Mouse (Mus musculus) bone marrow macrophage, adult 2 months (primary cell): ENCODE measurements around the gene Tex9.

ENCODE experiments used
- CTCF ChIP-seq: IDR thresholded peaks from 2 replicates; pipeline ENCODE4 v1.5.1; 2012; ENCODE audit warnings: low read depth, mild to moderate bottlenecking, low read length, moderate library complexity
- POLR2A ChIP-seq: IDR thresholded peaks from 2 replicates; pipeline ENCODE4 v1.6.1; 2012; ENCODE audit warnings: mild to moderate bottlenecking, low read depth, low read length, borderline replicate concordance

GRCm38 (mm10) chr9:72409381-72410225, 82.4 kb downstream of the Tex9 start:
- TF ChIP-seq POLR2A (no peak), CTCF (no peak)
